Mouse (Mus musculus) cortical plate, adult 2 months (tissue): ENCODE measurements around the gene Gfm2.

Experiments used
- CTCF ChIP-seq: fragments of 200-500 bp; IDR thresholded peaks from 2 replicates; pipeline ENCODE4 v1.5.1; 2011; ENCODE audit warnings: mild to moderate bottlenecking, control low read depth, low read length; ENCODE audit not compliant: insufficient read depth; ENCODE audit errors: extremely low read depth
- POLR2A ChIP-seq: fragments of 200-500 bp; IDR thresholded peaks from 2 replicates; pipeline ENCODE4 v1.6.1; 2011; ENCODE audit warnings: mild to moderate bottlenecking, low read length, control low read depth; ENCODE audit not compliant: insufficient read depth; ENCODE audit errors: extremely low read depth

DNA sequence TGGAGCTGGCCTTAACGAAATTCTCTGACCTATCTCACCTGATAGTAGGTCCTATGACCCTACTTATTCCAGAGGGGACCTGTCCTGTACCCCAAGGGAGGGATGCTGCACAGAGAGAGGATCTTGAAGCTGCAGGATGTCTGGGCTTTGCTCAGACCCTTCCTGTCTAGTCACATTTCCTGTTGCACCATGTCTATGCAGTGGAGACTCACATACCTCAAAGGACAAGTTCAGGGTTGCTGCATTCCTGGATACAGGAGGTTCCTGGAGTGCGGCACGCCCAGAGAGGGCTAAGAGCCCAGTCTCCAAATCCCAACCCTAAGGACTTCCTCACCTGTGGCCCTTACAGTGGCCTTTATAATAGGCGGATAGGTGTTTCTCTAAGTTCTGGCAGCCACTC is 48.6 kb downstream of the Gfm2 start:
- TF ChIP-seq CTCF (no peak), POLR2A (no peak)
